Mouse (Mus musculus) spleen, postnatal 0 days (tissue): Measurements from ENCODE around the gene Eif4e2. TPM values are rescaled to one million over a fixed set of nuclear protein-coding genes. Genes with fewer than 3 reads are reported as not detected.

Experiments
- polyA plus RNA-seq: library from polyadenylated mRNA; unstranded; fragments of >200 nt; fragmentation: Nextera tagmentation; extraction: Ambion mirVana; gene quantifications from 2 replicates; pipeline ENCODE4 v1.2.1, GENCODE M21; 2015

The Eif4e2 gene
- polyA plus RNA-seq = 88.2 and 88.3 TPM in 2 replicates

DNA sequence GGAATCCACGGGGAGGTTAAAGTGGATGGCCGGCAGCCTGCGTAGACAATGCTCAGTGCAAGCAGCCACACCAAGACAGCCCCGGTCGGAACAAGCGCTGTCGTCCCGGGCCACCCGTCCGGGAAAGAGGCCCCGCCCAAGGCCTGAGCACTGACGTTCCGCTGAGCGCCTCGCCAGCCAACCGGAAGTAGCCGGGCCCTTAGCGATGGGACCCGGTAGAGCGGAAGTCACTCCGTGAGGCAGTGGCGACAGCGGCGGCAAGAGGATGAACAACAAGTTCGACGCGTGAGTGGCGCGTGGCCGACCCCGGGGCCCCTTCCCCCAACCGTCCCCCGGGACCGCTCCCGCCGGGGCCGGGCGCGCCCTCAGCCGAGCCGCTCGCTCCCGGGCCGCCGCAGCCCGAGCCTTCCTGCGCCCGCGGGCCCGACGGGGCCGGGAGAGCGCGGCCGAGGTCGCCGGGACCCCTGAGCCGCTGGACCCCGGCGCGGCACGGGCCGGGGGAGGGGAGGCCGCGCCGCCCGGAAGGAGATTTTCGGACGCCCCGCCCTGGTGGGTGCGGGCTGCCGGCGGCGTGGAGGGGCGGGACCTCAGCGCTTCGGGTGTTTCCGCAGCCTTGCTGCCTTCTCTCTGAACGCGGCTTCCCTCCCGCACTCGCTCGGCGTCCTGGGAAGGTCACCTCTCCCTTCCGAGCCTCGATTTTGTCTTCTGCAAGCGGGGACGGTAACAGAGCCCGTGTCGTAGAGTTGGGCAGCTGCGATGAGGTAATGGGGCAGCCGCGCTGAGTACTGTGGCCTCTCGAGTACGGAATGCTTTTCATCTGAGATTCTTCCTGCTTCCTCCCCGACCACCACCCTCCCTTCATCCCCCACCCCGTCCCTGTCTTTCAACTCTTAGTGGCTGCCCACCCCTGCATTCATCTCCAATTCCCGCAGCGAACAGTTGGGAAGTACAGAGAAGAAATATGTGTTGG is at the start of gene Eif4e2:
Eif4e2 (plus strand) TSS at position 180 of the 970 bp plus-strand sequence.

GRCm38 (mm10) chr1:87183013-87183412 is 30.7 kb upstream of the Eif4e2 start, which contains the start of gene Prss56:
Prss56 (plus strand) TSS chr1:87183313.

DNA sequence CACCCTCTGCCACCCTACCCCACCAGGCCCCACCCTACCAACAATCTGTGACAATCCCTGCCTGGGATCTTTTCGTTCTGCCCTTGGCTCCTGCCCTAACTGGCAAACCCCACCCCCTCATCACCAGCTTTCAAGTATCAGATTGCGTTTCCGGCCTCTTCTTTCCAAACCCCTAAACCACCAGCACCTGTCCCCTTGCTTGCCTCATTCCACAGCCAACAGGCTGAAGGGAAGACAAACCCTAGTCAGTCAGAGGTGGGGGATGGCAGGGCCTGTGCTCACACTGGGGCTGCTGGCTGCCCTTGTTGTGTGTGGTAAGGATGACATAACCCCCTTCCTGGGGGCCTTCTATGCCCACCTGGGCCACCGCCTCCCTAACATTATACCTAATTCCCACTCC is 23.3 kb upstream of the Eif4e2 start, which contains the start of gene Chrnd:
Chrnd (plus strand) TSS at position 179 of the 400 bp plus-strand sequence.

DNA sequence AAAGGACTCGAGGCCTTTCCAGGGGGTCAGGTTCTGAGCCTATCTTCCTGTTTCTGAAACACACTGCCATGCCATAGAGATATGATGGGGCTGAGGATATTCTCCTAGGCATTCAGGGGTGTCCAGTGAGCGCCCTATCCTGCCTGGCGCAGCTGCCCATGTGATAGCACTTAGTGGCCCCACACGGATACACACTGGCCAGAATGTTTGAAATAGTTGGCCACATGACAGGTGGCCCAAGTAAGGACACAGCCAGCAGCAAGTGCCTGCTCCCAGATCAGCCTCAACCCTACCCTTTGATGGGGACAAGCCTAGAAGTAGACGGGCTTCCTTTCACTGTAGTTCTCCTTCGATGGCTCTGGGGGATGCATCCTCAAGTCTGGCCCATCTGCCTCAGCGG is 9.2 kb upstream of the Eif4e2 start, which contains the start of gene Chrng:
Chrng (plus strand) TSS at position 193 of the 400 bp plus-strand sequence.

DNA sequence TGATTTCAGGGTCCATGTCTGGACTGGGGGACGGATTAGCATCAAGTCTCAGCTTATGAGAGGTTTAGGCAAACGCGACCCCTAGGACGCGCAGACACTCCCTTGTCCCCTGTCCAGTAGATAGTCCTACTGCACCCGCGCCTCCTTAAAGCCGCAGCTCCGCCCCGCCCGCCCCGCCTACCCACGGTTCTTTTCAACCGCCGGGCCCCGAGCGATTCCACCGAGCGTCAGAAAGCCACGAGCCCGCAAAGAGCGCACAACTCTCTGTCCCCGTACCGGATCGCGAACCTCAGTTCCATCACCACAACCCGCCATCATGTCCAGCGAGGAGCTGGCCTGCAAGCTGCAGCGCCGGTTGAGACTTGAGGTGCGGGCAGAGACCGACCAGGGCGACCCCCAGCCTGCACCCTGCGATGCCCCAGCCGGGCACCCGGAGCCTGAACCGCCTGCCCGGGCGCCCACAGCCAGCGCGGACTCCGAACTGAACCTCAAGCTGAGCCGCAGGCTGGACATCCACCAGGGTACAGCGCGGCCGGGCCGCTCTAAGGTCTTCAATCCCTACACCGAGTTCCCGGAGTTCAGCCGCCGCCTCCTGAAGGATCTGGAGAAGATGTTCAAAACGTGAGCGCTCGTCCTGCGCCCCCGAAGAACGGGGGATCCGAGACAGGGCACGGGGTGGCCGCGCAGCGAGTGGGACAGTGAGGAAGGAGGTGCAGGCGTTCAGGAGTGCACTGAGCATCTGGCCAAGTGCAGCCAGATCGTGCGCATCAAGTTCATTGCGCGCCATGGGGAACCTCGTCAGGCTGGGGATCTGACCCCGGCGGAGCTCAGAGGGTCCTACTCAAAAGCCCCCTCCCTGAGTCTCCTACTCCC is 50.7 kb downstream of the Eif4e2 start, which contains the start of gene Efhd1:
Efhd1 (plus strand) TSS at position 230 of the 873 bp plus-strand sequence.

Other genes starting within 250 kb of the Eif4e2 start
- 0.08 and 0.10 TPM in 2 replicates for gene Alppl2, start 124.0 kb upstream of the Eif4e2 start, polyA plus RNA-seq
- gene Alpi, start 112.3 kb upstream of the Eif4e2 start, polyA plus RNA-seq = not detected in 2 replicates
- not detected in 2 replicates for gene Akp3, start 88.9 kb upstream of the Eif4e2 start, polyA plus RNA-seq
- gene Ecel1, start 57.4 kb upstream of the Eif4e2 start, polyA plus RNA-seq = 0.90 and 0.92 TPM in 2 replicates
- gene Prss56, start 30.6 kb upstream of the Eif4e2 start, polyA plus RNA-seq = not detected in 2 replicates
- gene Chrnd, start 23.3 kb upstream of the Eif4e2 start, polyA plus RNA-seq = not detected in 2 replicates
- gene Chrng, start 9.3 kb upstream of the Eif4e2 start, polyA plus RNA-seq = 0.05 TPM in 1 of 2 replicates, not detected in the other
- 4.4 and 5.2 TPM in 2 replicates for gene Efhd1, start 50.4 kb downstream of the Eif4e2 start, polyA plus RNA-seq
- gene Gigyf2, start 113.1 kb downstream of the Eif4e2 start, polyA plus RNA-seq = 25.3 and 26.4 TPM in 2 replicates
- 0.38 and 0.44 TPM in 2 replicates for gene Kcnj13, start 180.8 kb downstream of the Eif4e2 start, polyA plus RNA-seq